Mouse (Mus musculus): ENCODE data around the gene Ctdspl.

- no peak for TF ChIP-seq CTCF (IDR thresholded peaks at IDR 0.05; ENCODE audit: insufficient read depth, low read length)
- no peak for TF ChIP-seq POLR2A (IDR thresholded peaks at IDR 0.05; ENCODE audit: borderline replicate concordance, extremely low read depth, low read depth, low read length)
These were observed 36.1 kb upstream of the Ctdspl start for GRCm38 (mm10) chr9:118890149-118890548.

All from lung, adult 2 months (tissue).